Mouse (Mus musculus) cerebellum, adult (tissue): ENCODE data around the gene Fignl2.
"Not testable (repeated sequence)": the region's sequence is repeated elsewhere in the genome, so short reads cannot be mapped to it uniquely, and the experiment has no call there.

Source experiments
- ATAC-seq: cut with Nextera tagmentation; 2 replicates; pipeline ENCODE4 v1.9.2; 2017; ENCODE audit warnings: mild to moderate bottlenecking, moderate library complexity, mixed read lengths; ENCODE audit not compliant: insufficient number of reproducible peaks, low FRiP score, low TSS enrichment

The Fignl2 gene

GRCm38 (mm10) chr15:101077813-101078730 lies at the start of gene Fignl2:
Gene Fignl2, minus strand, starts transcription at chr15:101078567.
- no peak for ATAC-seq

GRCm38 (mm10) chr15:101126876-101127544 lies 48.6 kb upstream of the Fignl2 start:
- no peak for ATAC-seq

- no peak for ATAC-seq
Measured at GRCm38 (mm10) chr15:101125561-101125960, 47.2 kb upstream of the Fignl2 start.

DNA sequence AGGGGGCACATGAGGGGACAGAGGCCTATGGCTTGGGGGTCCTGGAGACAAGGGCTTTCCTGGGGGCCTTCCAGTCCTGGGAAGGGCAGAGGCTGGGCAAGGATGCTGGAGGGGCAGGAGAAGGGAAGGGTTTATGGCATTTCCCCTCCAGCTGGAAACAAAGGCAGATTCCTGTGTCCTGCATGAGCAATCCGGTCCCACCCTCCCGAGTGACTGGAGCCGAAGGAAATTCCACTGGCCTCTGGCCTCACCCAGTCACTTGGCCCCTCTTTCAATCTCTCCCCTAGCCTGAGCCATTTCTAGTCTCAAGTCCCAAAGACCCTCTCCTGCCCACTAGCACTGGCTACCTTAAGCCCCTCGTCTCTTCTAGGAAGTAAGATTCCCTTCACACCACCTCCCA lies 44.8 kb upstream of the Fignl2 start:
- no peak for ATAC-seq

DNA sequence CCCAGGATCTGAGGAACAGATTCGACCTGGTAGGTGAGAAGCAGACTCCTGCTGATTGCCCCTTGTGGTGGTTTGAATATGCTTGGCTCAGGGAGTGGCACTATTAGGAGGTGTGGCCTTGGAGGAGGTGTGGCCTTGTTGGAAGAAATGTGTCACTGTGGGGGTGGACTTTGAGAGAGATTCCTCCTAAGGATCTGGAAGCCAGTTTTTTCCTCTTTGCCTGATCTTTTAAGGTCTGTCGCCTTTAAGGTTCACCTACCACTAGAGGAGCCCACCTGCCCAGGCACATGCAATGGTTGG lies 43.9 kb upstream of the Fignl2 start:
- ATAC-seq: no peak

DNA sequence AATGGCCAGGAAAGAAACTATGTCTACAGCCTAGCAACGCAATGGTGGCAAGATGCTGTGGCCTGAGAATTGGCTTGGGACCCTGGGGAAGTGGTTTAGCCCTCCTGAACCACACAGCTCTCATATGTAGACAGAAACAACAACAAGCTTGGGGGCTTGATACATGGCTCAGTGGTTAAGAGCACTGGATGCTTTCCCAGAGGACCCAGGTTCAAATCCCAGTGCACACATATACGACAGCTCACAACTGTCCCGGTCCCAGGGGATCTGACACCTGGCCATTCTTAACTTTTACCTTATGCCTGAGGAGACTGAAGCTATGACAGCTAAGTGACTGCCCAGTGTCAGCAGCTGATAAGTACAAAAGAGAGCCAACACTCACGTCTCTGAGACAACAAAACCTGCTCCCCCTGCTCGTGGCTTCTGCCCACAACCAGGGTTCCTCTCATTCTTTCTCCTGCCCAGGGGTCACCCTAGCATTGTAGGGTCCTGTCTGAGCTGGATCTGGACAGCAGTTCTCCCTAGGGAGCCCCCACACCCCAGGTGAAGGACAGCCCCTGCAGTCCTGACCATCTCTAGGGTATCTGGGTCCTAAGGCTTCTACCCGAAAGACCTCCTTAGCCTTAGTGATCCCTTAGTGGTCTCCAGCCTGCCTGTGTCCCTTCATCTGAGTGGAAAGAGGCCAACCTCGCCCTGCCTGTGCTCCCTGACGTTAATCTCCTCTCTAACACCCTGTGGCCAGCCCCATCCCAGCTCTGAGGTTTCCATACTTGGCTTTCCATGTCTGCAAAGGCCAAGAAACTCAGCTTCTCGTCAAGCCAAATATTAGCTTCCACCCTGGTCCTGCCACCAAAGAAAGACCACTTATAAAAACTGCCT lies 43.3 kb upstream of the Fignl2 start:
- no peak for ATAC-seq

GRCm38 (mm10) chr15:101118399-101119125 lies 40.2 kb upstream of the Fignl2 start:
- no peak for ATAC-seq

DNA sequence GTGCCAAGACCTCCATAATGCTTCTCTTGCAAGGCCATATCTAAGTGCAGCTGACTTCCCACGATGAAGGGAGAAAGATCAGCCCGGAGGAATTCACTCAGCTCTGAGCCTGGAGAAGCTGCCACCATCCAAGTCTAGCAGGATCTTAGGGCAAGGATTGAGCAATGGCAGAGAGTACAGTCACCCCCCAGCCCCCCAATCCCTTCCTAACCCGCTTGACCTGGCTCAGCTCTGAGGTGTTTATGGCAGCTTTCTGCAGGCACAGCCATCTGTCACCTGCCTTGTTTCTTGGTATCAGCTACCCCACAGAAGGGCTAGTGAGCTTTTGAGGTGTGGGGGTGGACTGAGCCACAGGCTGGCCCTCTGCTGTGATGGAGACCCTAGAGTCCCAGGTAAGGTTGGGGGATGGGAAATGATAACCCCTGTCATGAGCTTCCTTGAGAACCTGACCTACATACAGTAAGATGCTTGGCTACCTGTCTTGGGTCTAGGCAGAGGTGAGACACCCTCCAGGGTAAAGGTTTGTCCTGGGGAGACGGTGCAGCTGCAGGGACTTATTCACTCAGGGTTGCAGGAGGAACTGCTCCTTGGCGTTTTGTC lies 37.2 kb upstream of the Fignl2 start, which contains the start of gene Ankrd33:
Gene Ankrd33 (plus strand): TSS at position 245 of the 600 bp plus-strand sequence.
- no peak for ATAC-seq

DNA sequence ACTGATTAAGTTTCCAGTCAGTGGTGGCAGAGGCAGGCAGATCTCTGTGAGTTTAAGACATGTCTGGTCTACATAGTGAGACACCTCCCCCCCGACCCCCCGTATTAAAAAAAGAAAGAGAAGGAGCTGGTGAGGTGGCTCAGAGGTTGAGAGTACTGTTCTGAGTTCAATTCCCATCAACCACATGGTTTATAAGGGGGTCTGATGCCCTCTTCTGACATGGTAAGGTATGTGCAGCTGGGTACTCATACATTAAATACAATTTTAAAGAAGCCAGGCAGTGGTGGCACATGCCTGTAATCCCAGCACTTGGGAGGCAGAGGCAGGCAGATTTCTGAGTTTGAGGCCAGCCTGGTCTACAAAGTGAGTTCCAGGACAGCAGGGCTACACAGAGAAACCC lies 35.4 kb upstream of the Fignl2 start:
- ATAC-seq: not testable (repeated sequence)

GRCm38 (mm10) chr15:101113176-101113575 lies 34.8 kb upstream of the Fignl2 start:
- ATAC-seq: no peak

DNA sequence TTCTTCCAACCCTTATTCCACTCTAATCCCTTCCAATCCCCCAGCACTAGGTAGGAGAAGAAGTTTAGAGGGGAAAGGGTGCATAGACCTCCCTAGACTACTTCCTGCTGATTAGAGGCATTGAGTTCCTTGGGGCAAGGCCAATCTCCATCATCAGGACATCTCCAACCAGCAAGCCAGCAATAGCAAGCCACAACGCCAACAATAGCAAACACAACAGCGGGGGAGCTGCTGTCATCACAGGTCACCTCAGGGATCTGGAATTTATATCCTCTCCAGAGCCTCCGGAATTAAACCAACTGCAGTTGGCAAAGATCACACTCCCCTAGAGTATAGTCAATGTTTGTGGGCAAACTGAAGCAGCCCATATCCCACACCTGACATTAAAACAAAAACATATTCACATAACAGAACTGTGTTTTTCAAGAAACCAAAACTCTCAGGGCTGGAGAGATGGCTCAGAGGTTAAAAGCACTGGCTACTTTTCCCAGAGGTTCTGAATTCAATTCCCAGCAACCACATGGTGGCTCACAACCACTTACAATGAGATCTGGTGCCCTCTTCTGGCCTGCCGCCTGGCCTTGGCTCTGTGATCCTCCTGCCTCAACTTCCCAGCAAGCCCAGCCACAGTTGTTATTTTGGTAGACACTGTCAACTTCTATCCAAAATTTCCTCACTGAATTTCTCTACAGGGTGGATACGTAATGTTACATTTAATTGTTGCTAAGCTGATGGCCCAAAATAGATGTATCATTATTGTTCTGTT lies 29.7 kb upstream of the Fignl2 start:
- ATAC-seq: no peak

DNA sequence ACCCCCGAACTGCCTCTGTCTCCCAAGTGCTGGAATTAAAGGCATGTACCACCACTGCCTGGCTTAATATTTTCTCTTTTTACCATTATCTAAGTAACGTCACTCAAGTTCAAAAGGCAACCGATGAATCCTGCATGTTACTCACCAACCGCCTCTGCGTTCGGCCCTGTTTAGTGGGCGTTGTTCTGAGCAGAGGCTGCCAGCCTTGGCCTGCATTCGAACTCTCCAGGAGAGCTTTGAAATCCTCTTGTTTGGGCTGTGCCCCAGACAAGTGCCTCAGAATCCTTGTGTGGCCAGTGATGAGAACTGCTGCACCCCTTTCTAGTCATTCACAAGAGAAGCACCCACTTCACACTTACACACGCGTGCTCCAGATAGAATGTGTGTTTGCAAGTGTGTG lies 27.6 kb upstream of the Fignl2 start:
- no peak for ATAC-seq

DNA sequence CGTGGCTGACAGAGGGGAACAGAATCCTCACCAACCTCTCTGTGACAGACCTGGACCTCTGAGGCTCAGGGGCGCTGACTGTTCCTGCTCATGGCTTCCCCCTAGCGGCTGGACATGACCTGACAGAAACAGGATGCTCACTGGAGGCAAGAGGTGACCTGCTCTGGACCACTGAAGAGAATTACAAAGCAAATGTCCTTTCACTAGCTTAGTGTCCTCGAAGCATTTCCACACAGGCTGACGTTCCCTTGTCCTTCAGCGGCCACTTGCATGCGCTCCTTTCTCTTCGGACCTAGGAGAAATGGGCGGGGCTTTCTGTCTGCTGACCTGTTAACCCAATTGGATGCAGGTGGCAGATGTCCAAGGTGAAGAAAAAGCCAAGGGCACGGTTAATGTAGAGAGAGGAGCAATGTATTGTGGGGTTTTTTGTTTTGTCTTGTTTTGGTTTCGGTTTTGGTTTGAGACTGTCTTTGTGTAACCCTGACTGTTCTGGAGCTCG lies 27.2 kb upstream of the Fignl2 start:
- peak; percentile 68; the same call in 1 of the 2 replicates for ATAC-seq

DNA sequence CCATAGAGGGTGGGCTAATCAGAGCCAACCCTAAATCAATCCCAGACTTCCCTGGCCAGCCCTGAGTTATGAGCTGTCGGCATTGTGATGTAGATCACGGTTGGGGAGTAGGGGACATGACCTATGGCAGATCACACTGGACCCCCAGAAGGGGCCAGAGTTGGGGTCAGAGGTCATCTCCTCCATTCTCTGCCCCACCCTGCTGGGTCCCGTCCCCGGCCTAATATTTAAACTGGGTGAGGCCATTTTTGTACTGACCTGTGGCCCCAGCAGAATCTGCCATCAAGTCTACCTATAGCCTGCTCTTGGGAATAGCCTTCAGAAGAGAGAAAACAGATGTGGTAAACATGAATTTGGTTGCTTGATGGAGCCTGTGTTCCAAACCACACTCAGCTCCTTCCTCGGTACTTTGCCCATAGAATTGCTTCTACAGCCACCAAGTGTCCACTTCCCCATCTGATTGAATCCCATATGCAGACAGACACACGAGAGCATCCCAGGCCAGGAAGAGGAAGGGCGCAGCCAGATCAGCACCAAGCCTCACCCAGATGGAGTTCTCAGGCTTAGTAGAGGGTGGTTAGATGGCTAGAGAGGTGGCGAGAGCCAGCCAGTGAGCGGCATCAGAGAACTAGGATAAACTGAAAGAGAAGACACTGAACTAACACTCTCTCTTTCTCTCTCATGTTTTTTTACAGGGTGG lies 25.4 kb upstream of the Fignl2 start:
- no peak for ATAC-seq

- no peak for ATAC-seq
Measured at GRCm38 (mm10) chr15:101100996-101101395, 22.6 kb upstream of the Fignl2 start.

GRCm38 (mm10) chr15:101097985-101098651 lies 19.8 kb upstream of the Fignl2 start:
- 0 out of 2 replicates have a peak, but pooled peaks have one; percentile 39 for ATAC-seq

DNA sequence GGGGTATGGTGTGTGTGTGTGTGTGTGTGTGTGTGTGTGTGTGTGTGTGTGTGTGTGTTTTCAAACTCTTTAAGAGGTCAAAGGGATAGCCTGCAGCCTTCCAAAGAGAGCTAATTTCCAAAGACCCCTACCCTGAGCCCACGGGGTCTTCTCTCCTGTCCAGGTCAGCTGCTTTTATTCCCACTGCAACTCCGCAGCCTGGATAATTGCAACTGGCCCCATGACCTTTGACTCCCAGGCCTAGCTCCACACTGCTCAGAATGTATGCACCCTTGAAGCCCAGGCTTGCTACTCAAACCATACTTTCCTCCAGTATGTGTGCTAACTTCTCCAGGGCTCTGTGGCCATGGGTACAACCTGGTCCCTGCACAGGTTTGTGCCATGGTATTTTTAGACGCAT lies 17.0 kb upstream of the Fignl2 start:
- ATAC-seq: no peak

DNA sequence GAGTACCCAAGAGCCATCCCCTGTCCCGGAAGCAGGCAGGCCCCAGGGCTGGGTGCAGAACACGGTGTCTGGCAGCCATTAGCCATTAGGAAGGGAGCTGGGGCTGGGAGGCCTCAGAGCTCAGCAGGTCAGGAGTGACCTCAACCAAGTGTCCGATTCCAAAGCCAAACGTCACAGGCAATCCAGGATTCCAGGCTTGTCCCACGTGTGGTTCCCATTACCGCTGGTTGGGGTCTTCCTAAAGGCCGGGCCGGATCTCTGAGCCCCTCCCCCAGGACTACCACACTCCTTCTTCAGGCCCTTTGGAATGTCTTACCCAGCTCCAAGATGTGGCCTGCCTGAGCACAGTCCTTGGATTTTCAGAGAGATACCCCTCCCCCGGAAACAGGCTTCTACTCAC lies 16.6 kb upstream of the Fignl2 start:
- ATAC-seq: no peak
